Mouse (Mus musculus) c-Kit-positive CD71-positive TER-119-negative erythroid progenitor cells, embryonic 14.5 days (primary cell): ENCODE results near the gene Klri1.
"Not testable (repeated sequence)": the region's sequence is repeated elsewhere in the genome, so short reads cannot be mapped to it uniquely, and the experiment has no call there.

Experiments used
- DNase-seq: peaks from one replicate; pipeline ENCODE4 v3.0.0-alpha.2; 2013; ENCODE audit warnings: low read depth

The Klri1 gene

DNA sequence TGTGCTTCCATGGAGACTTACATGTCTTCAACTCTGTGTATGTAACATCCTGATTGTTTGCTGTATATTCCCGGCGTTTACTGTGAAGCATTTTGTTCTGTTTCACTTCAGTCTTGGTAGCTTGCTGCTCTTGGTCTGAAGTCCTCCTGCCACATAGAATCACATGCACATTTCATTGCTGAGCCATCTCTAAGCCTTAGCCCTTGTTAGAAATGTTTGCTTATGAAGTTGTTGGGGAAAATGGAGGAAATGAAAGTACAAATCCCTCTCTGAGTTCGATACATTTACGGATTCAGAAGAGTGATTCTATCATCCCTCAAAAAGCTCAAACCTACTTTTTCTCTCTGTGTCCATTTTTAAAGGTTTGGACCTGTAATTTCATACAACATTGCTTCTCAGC lies at the start of gene Klri1:
Gene Klri1 (minus strand): TSS at position 101 of the 400 bp plus-strand sequence.
- no peak for DNase-seq

DNA sequence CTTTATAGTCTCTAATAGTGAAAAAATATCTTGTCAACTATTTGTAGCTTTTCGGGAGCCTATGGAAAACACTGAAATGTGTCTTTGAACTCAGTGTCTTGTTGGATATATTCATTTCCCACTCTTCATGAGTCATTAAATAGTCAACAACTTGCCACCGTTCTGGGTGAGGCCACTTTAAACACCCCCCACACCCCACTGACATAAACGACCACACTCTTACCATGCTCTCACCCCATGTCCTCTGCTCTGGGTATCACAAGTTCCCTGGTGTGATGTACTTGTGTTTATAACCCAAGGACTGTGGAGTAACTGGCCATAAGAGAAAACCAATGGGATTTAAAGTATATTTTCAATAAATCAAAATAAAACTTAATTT lies 30.7 kb upstream of the Klri1 start:
- DNase-seq: no peak

DNA sequence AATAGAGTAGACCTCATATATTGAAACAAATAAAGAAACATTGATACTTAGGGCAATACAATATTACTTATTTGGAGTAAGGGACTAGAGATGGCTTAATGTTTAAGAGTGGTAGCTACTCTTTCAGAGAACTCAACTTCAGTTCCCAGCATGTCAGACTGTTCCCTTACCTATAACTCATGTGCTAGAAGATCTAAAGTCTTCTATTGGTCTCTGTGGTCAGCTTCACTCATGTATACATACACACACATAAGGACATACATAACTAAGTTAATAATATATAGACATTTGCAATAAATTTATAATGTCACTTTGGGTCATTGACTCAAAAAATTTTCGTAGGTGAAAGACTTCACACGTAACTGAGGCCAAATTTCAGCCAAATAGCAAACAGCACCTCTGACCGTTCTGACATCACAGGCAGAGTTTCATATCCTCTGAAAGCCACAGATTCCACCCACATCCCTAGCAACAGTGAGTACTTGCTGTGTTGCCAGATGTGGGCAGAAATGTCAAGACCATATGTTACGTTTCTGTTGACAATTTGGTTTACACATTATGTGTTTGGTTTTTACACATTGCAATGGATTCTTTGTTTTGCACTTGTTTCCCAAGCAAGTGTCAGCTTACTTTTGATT lies 30.2 kb upstream of the Klri1 start:
- no peak for DNase-seq

DNA sequence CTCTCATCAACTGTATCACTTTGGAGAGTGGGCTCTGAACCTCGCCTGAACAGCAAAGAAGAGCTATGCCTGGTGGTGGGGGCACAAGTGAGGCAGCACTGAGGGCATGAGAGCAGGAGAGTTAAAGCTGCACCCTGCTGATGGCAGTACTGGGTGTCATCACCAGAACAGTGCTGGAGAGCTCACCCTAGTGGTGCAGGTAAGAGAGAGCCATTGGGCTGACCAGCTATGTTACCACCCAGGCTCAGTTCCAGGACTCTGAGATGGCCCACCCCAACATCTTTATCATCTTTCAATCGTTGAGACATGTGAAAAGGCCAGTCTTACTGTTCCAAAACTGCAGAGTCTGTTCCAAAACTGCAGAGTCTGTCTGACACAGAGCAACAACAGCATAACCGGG lies 29.2 kb upstream of the Klri1 start:
- no peak for DNase-seq

DNA sequence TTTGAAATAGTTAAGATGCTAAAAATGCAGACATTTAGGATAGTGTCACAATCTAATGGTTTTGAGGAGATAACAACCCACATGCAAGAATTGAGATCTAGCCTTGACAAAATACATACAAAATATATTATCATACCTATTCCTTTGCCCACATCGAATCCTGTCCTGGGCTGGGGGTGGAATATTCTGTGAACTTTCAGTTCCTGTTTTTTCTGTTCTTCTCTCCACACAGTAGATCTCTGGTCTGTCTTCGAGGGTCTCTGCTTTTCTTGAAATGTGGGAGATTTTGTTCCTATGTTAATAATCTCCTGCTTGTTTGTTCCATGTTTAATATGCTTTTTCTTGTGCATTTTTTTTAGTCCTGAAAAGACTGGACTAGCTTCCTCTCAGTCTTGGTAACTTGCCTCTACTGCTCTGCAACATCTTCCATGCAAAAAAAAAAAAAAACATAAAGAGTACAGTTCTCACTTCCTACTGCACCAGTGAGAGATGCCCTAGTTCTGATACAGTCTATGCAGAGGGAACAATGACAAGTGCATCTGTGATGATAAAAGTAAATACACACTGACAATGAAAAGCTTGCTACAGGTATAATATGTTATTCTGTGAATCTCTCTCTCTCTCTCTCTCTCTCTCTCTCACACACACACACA lies 23.3 kb upstream of the Klri1 start, which contains the start of gene Klri2:
Gene Klri2 (minus strand): TSS at position 416 of the 653 bp plus-strand sequence.
- no peak for DNase-seq

DNA sequence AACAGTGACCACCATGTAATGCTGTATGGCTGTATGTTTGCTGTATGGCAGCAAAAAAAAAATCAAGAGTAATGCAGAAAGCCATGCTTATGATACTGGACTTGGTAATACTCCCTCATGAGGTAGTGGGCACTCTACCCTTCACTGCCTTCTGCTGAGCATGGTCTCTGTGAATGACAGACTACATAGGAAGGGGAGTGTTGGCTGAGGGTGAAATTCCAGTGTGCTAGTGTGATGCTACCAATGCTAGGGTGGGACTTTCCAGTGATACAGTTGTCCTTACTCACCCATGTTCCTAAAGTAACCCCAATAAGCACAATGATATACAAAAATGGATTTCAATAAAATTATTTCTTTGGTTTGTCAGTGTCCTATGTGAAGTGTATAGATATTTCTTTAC lies 19.5 kb upstream of the Klri1 start:
- DNase-seq: no peak

DNA sequence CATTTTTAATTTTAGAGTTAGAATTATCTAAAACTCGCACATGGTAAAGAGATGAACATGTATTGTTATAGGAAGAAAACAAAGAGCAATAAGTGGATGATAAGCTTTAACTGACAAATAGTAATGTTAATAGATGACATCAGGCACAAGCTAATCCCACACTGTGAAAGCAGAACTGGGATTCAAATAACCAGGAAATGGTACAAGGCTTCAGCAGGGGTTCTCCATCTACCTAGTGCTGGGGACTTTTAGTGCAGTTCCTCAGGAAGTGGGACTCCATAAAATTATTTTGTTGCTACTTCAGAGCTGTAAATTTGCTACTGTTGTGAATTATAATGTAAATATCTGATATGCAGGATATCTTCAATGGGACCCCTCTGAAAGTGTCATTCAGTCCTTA lies 10.3 kb upstream of the Klri1 start:
- DNase-seq: no peak

DNA sequence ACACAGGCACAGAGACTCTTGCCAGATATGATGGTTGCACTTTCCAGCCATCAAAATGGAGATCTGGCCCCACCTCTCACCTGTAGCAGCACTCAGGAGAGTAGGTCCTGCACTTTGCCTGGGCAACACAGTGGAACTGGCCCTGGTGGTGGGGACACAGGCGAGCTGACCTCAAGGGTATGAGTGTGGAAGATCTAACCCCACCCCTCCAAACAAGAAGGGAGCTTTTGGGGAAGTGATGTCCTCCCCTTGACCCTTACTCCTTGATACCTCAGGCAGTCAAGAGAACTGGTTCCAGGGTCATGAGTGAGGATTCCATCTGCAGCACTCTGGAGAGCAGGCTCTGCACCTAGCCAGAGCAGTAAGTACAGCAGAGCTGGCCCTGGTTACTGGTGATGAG lies 4.5 kb upstream of the Klri1 start:
- DNase-seq: no peak

DNA sequence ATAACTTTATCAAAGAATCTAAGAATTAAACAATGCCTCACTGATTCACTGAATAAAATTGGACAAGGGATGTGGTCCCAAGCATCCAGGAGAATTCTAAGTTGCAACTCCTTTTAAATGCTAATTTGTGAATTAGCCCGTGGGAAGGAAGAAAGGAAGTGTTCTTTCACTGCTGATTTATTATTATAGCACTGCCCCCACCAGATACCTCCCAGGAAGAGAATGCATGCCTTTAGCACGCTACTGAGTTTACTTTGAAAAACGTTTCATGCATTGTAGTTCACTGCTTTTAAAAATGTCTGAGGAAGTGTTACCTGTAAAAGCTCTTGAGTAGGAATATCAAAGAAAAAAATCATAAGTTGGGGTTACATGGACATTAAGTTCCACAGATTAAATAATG lies 3.6 kb upstream of the Klri1 start:
- DNase-seq: no peak

DNA sequence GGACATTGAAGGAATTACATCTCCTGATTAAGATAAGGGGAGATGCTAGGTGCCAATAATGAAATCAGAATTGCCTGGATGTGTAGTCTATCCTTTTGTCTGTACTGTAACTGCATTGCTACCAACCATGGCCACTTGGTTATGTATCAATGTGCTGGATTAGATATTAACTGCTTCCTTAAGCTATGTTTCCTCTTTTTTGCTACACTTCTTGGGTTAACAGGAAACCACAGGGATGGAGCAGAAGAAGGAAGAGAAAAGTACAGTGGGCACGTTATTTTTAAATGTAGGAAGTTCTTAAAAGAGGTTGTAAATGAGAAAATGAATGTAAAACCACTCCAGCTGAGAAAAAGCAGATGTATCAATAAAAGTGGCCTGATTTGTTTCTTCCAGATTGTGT lies 3.4 kb downstream of the Klri1 start:
- DNase-seq: no peak

DNA sequence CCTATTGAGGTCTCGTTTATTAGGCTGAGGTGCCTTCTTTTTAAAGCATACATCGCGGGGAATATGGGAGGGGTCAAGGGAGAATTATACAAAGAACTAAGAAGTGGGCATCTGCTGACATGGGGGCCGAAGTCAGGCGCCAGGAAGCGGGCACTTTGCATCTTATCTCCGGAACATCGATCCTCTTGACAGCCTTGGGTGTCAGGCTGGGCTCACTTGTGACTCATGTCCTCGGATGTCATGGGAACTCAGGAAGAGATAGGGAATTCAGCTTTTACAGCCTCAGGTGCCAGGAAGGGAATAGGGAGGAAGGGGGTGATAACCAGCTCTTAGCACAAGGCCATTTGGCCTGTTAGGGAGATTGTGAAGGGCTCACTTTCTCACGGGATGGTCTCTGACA lies 25.5 kb downstream of the Klri1 start:
- DNase-seq: not testable (repeated sequence)

DNA sequence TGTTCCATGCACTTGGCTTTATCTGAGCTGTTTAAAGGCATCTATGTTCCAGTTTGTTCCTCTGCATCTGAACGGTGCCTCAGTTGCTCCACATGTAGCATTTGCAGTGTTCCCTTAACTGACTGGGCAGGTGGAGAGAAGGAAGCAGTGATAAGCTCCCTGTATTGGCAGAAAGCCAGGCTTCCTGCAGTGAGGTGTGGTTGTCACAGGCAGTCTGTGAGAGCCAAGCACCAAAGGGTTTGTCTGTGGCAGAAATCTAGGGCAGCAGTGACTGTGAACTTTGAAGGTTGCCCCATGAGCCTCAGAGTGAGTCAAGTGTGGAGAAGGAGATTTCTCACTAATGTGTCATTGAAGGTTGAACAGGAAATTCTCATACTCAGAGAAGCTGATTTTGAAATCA lies 36.6 kb downstream of the Klri1 start:
- DNase-seq: no peak

DNA sequence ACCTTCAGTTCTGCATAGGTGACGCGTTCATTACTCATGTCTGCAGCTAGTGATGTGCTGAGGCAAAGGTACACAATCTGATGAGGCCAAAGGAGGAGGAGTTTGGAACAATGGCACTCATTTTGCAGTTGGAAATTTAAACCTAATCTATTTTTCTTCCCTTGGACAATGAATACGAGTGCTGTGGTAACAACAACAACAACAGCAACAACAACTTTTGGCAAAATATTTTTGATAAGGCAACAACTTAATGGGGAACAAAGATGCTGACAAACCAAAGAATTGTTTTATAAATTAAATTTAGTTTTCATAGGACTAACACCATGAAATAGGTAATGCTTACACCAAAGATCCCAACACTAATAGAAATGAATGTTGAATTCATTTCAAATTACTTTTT lies 38.1 kb downstream of the Klri1 start, which contains the start of gene Klrc1:
Gene Klrc1 (minus strand): TSS at position 101 of the 400 bp plus-strand sequence.
- no peak for DNase-seq

DNA sequence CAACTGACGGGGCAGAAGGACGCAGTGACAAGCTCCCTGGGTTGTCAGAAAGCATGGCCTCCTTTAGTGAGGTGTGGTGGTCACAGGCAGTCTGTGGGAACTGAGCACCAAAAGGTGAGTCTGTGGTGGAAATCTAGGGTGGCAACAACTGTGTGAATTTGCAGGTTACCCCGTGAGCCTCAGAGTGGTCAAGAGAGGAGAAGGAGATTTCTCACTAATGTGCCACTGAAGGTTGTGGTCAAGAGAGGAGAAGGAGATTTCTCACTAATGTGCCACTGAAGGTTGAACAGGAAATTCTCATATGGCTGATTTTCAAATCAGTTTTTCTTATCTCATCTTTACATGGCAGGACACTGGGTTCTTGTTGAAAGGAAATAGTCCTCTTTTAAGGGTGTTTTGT lies 55.6 kb downstream of the Klri1 start:
- DNase-seq: not testable (repeated sequence)

DNA sequence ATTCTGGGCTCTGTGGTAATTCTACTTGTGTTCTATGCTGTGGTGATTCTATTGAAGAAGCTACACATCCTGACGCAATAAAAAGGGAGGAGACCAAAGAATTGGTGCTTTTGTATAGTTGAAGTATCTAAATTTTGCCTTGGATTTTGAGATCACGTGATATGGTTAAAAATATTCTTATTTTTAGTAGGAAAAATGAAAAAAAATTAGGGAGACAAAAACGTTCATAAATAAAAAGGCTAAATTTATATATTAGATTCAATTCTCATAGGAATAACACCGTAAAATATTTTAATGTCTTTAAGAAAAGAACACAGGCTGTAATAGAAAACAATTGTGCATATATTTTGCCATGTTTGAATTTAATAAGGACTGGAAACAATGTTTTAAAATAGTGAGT lies 56.3 kb downstream of the Klri1 start, which contains the start of gene Klrc2:
Gene Klrc2 (minus strand): TSS at position 101 of the 400 bp plus-strand sequence.
- not testable (repeated sequence) for DNase-seq
